Mouse (Mus musculus): Measurements from ENCODE around the gene Gsdme. TPM values are rescaled to one million over a fixed set of nuclear protein-coding genes. Genes with fewer than 3 reads are reported as not detected.

Gsdme gene
- polyA plus RNA-seq (2012; ENCODE audit: low replicate concordance) = 1.2 and 2.4 TPM in 2 replicates

GRCm38 (mm10) chr6:50263670-50264069 lies at the start of gene Gsdme:
Gene Gsdme, minus strand, starts transcription at chr6:50263862.

Other genes starting within 250 kb of the Gsdme start
- gene Mpp6, start 153.6 kb downstream of the Gsdme start, polyA plus RNA-seq (2012; ENCODE audit: low replicate concordance) = 6.3 and 6.6 TPM in 2 replicates
- gene Osbpl3, start 192.3 kb upstream of the Gsdme start, polyA plus RNA-seq (2012; ENCODE audit: low replicate concordance) = 3.8 and 5.4 TPM in 2 replicates